Mouse (Mus musculus): ENCODE results near the gene Sulf2.

Gene Sulf2

GRCm38 (mm10) chr2:166084964-166085363 lies 70.5 kb downstream of the Sulf2 start:
- DNase-seq: peak; percentile 66 to 84

GRCm38 (mm10) chr2:166084111-166084510 lies 71.4 kb downstream of the Sulf2 start:
- peak in 1 of 2 experiments; percentile 31 for DNase-seq

GRCm38 (mm10) chr2:166083542-166084031 lies 71.9 kb downstream of the Sulf2 start:
- peak in 1 of 2 experiments; percentile 39 for DNase-seq

GRCm38 (mm10) chr2:166082661-166083060 lies 72.8 kb downstream of the Sulf2 start:
- DNase-seq: peak in 1 of 2 experiments; percentile 37

GRCm38 (mm10) chr2:166082193-166082592 lies 73.3 kb downstream of the Sulf2 start:
- DNase-seq: peak; percentile 84 to 93

- peak; percentile 82 to 85 for DNase-seq
These were observed 74.3 kb downstream of the Sulf2 start for GRCm38 (mm10) chr2:166080967-166081750.

- peak; percentile 74 to 85 for DNase-seq
These were observed 75.2 kb downstream of the Sulf2 start for GRCm38 (mm10) chr2:166079961-166080885.

GRCm38 (mm10) chr2:166079231-166079630 lies 76.2 kb downstream of the Sulf2 start:
- DNase-seq: no peak

- no peak for DNase-seq
These were observed 78.1 kb downstream of the Sulf2 start for GRCm38 (mm10) chr2:166077371-166077770.

GRCm38 (mm10) chr2:166074322-166074721 lies 81.1 kb downstream of the Sulf2 start:
- DNase-seq: no peak

GRCm38 (mm10) chr2:166073082-166073481 lies 82.4 kb downstream of the Sulf2 start:
- DNase-seq: no peak

GRCm38 (mm10) chr2:166071889-166072288 lies 83.6 kb downstream of the Sulf2 start:
- no peak for DNase-seq

GRCm38 (mm10) chr2:166071481-166071880 lies 84.0 kb downstream of the Sulf2 start:
- no peak for DNase-seq

- no peak for DNase-seq
These were observed 85.7 kb downstream of the Sulf2 start for GRCm38 (mm10) chr2:166069738-166070137.

- DNase-seq: no peak
These were observed 86.3 kb downstream of the Sulf2 start for GRCm38 (mm10) chr2:166069164-166069563.

- no peak for DNase-seq
These were observed 87.2 kb downstream of the Sulf2 start for GRCm38 (mm10) chr2:166068261-166068660.

- no peak for DNase-seq
These were observed 89.0 kb downstream of the Sulf2 start for GRCm38 (mm10) chr2:166066434-166066833.

- DNase-seq: no peak
These were observed 93.0 kb downstream of the Sulf2 start for GRCm38 (mm10) chr2:166062431-166062830.

GRCm38 (mm10) chr2:166062008-166062407 lies 93.5 kb downstream of the Sulf2 start:
- no peak for DNase-seq

- DNase-seq: peak in 1 of 2 experiments; percentile 80
These were observed 95.6 kb downstream of the Sulf2 start for GRCm38 (mm10) chr2:166059684-166060423.

GRCm38 (mm10) chr2:166054002-166054539 lies 101.4 kb downstream of the Sulf2 start:
- no peak for DNase-seq

- DNase-seq: no peak
These were observed 103.5 kb downstream of the Sulf2 start for GRCm38 (mm10) chr2:166051966-166052365.

Data from kidney, postnatal 25 days (tissue).